Mouse (Mus musculus): ENCODE measurements at regions not wholly inside any gene's neighbourhood (a gene's known extent, or its start where the extent isn't known, plus 50 kb on each side); places are given as distances from the start of the nearest gene placed in this dataset.

DNA sequence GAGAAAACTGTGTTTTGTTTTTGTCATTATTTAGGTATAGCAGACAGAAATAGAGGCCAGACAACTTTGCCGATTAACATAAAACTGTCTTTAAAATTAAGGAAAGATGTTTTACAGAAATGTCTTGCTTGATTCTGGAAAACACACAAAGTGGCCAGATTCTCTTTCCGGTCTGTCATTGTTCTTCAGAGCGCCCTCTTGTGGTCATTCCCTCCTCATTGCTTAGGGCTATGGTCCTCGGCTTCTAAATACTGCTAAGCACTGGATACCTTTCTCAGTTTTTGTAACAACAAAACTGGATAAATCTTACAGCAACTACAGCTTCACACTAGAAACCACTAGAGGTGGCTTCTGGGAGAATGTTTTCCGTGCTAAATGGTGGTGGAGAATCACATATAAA is 532.5 kb upstream of the Intu start:
- TF ChIP-seq MAX (IDR thresholded peaks at IDR 0.05) (no peak), CTCF (IDR thresholded peaks at IDR 0.05; ENCODE audit: control insufficient read depth, insufficient read depth, insufficient read length) (no peak), MYOG (IDR thresholded peaks at IDR 0.05; ENCODE audit: control insufficient read depth, extremely low read depth, insufficient read length) (no peak), MYOD1 (IDR thresholded peaks at IDR 0.05; ENCODE audit: control insufficient read depth, insufficient read length, low read depth) (no peak), USF1 (IDR thresholded peaks at IDR 0.05; ENCODE audit: low read depth) (no peak), CEBPB (IDR thresholded peaks at IDR 0.05; ENCODE audit: low read depth) (no peak), FOSL1 (IDR thresholded peaks at IDR 0.05; ENCODE audit: insufficient read depth, low read length, poor library complexity, severe bottlenecking) (no peak)

Measured in C2C12 (cell line).